Mouse (Mus musculus) frontal cortex, postnatal 36 days (tissue): ENCODE measurements at regions not wholly inside any gene's neighbourhood (a gene's known extent, or its start where the extent isn't known, plus 50 kb on each side); places are given as distances from the start of the nearest gene placed in this dataset.

Experiments used
- DNase-seq, 2 experiments: peaks; one replicate each; pipeline ENCODE4 v3.0.0; 2022; ENCODE audit warnings: low spot score in 2 of 2

- DNase-seq, result no peak
Measured at GRCm38 (mm10) chr6:78686351-78686888, 217.7 kb upstream of the Reg3g start.

DNA sequence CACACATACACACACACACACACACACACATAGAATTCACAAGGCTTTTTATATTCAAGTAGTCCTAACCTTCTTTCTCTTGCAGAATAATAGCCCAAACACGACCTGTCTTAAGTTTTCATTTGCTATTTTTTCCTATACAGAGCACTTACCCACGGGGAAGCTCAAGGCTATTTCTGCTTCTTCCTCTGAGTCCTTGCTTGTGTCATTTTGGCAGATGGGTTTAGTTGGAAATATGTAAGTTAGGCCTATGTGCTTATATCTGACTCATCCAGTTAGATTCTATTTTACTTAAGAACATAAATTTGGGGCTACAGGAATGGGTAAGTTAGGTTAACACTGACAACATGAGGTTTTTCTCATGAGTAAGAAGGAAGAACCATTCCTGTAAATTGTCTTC, 182.0 kb upstream of the Reg3g start:
- peak in 1 of 2 experiments; percentile 3 for DNase-seq
